Mouse (Mus musculus) forebrain, embryonic 16.5 days (tissue): Measurements from ENCODE around the gene S1pr2. TPM values are rescaled to one million over a fixed set of nuclear protein-coding genes. Genes with fewer than 3 reads are reported as not detected.

ENCODE experiments used
- ATAC-seq: fragments of 200-750 bp; cut with Nextera tagmentation; 2 replicates; pipeline ENCODE4 v1.8.0; 2017; ENCODE audit warnings: mild to moderate bottlenecking, moderate library complexity
- H3K27ac ChIP-seq: fragments of 300-500 bp; sonication (generic); 2 replicates; pipeline ENCODE4 v1.5.1; 2014; ENCODE audit warnings: low read length, control low read depth
- H3K27me3 ChIP-seq: fragments of 300-500 bp; sonication (generic); replicated peaks from 2 replicates; pipeline ENCODE4 v1.6.1; 2014; ENCODE audit warnings: low read length; ENCODE audit not compliant: control insufficient read depth, insufficient read depth
- H3K36me3 ChIP-seq: fragments of 300-500 bp; sonication (generic); 2 replicates; pipeline ENCODE4 v1.6.1; 2014; ENCODE audit not compliant: control insufficient read depth, insufficient read depth
- H3K4me1 ChIP-seq: fragments of 300-500 bp; sonication (generic); replicated peaks from 2 replicates; pipeline ENCODE4 v1.6.1; 2014; ENCODE audit warnings: low read length; ENCODE audit not compliant: control insufficient read depth, insufficient read depth
- H3K4me2 ChIP-seq: fragments of 300-500 bp; sonication (generic); 2 replicates; pipeline ENCODE4 v1.6.1; 2014; ENCODE audit warnings: mild to moderate bottlenecking, low read length, control low read depth
- H3K4me3 ChIP-seq: fragments of 300-500 bp; sonication (generic); replicated peaks from 2 replicates; pipeline ENCODE4 v1.5.1; 2014; ENCODE audit warnings: mild to moderate bottlenecking, low read length, control low read depth
- H3K9ac ChIP-seq: fragments of 300-500 bp; sonication (generic); replicated peaks from 2 replicates; pipeline ENCODE4 v1.6.1; 2014; ENCODE audit warnings: low read depth, low read length, control low read depth
- H3K9me3 ChIP-seq: fragments of 300-500 bp; sonication (generic); 2 replicates; pipeline ENCODE4 v1.6.1; 2016; ENCODE audit warnings: low read length; ENCODE audit not compliant: control insufficient read depth
- WGBS: fragments of 180-500 bp; shearing (Covaris S2); extraction: QIAGEN DNeasy Blood & Tissue Kit; methylation state at CpG from one replicate; pipeline ENCODE4 v1.1.7; 2014; 5-methylcytosine and 5-hydroxymethylcytosine counted together
- polyA plus RNA-seq: library from polyadenylated mRNA; unstranded; fragments of >200 nt; fragmentation: Nextera tagmentation; extraction: Ambion mirVana; gene quantifications from 2 replicates; pipeline ENCODE4 v1.2.1, GENCODE M21; 2015

S1pr2 gene
- polyA plus RNA-seq, 1 experiment from 2014 or later: 7.7 TPM

GRCm38 (mm10) chr9:20975431-20976215, 958 bp downstream of the S1pr2 start:
- peak overlapping the region; percentile 96 for H3K4me2 ChIP-seq
- under 1% methylated on average over 45 of the region's 45 CpGs for WGBS
- no peaks in the 10 kb centered on the region for H3K27me3 ChIP-seq
- peaks cover 21% of the 10 kb centered on the region for H3K4me1 ChIP-seq
- no peak overlapping the region for H3K27ac ChIP-seq
- H3K36me3 ChIP-seq: no peaks in the 10 kb centered on the region
- peak; percentile 56 for ATAC-seq
- H3K9me3 ChIP-seq: no peaks in the 10 kb centered on the region
- H3K9ac ChIP-seq: peak overlapping the region; percentile 73
- H3K4me3 ChIP-seq: peak overlapping the region; percentile 64

- H3K9ac ChIP-seq: no peak overlapping the region
- no peaks in the 10 kb centered on the region for H3K36me3 ChIP-seq
- no peak overlapping the region for H3K4me3 ChIP-seq
- WGBS: 52% methylated on average over 5 of the region's 6 CpGs
- H3K9me3 ChIP-seq: no peaks in the 10 kb centered on the region
- H3K27ac ChIP-seq: no peak overlapping the region
- no peak overlapping the region for H3K4me2 ChIP-seq
- ATAC-seq: no peak
- H3K4me1 ChIP-seq: peaks cover 21% of the 10 kb centered on the region
- no peaks in the 10 kb centered on the region for H3K27me3 ChIP-seq
Observed at GRCm38 (mm10) chr9:20973682-20974075, 2.9 kb downstream of the S1pr2 start.

- WGBS: 94% methylated on average over 4 of the region's 4 CpGs
- ATAC-seq: no peak
Observed at GRCm38 (mm10) chr9:20973001-20973681, 3.4 kb downstream of the S1pr2 start.

DNA sequence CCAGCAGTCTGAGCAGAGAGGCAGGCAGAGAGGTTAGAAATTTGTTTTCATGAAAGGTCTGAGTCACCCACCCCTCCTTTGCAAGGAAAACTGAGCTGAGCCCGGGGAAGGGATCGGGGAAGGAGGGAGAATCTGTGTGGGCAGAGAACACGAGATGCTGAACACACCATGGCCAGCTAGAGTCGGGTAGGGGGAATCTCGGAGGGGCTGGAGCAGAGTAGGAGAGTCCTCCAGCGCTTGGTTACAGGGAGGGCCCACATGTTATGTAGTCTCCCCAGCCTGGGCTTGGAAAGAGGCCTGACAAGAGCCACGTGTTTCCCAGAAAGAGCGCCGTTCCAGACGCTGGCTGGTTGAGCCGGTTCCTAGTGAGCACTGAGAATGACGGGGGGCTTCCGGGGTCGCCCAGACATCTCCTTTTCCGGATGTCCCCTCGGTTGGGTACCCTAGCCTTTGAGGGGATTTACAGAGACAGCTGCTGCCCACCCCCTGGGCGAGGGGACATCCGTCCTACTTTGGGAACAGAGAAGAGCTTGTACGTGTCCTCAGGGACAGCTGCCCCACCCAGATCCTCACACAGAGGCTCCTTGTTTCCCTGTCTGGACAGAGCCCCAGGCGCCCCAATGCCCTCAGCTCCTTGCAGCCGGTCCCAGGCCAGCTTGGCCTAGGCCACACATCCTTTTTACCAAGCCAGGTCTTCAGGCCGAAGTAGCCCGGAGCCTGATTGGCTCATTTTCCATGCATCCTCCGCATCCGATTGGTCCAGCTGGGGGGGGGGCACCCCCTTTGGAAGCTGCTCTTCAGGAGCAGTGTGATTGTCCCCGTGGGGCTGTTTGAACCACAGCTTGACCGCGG, 4.2 kb downstream of the S1pr2 start:
- no peak overlapping the region for H3K4me2 ChIP-seq
- peak overlapping the region; percentile 42 for H3K9ac ChIP-seq
- H3K9me3 ChIP-seq: no peaks in the 10 kb centered on the region
- H3K27ac ChIP-seq: no peak overlapping the region
- peaks cover 21% of the 10 kb centered on the region for H3K4me1 ChIP-seq
- no peak overlapping the region for H3K4me3 ChIP-seq
- H3K27me3 ChIP-seq: no peaks in the 10 kb centered on the region
- no peaks in the 10 kb centered on the region for H3K36me3 ChIP-seq
- WGBS: 43% methylated on average over 28 of the region's 28 CpGs
- peak; percentile 29; the same call in 1 of the 2 replicates for ATAC-seq

More at GRCm38 (mm10) chr9:20973001-20973681, 3.4 kb downstream of the S1pr2 start:
- Histone ChIP-seq H3K27ac (no peak overlapping the region), H3K27me3 (no peaks in the 10 kb centered on the region), H3K4me3 (no peak overlapping the region), H3K4me1 (peaks cover 21% of the 10 kb centered on the region), H3K4me2 (no peak overlapping the region), H3K36me3 (no peaks in the 10 kb centered on the region), H3K9ac (no peak overlapping the region), H3K9me3 (no peaks in the 10 kb centered on the region)

DNA sequence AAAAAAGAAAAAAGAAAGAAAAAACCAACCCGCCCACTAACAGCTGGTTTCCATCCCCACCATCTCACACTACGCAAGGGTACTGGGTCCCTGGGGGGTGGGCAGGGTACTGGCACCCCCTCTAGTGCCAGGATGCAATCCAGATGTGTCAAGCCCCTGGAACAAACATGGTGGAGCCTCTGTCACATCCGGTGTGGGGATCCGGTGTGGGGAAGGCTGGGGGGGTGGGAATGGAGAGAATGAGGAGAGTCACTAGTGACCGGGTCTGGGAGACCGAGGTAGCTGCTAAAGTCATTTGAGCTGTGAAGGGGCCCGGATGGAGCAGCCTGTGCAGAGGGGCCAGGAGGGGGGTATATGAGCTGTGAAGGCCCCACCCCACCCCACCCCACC, 4.8 kb downstream of the S1pr2 start:
- peaks cover 21% of the 10 kb centered on the region for H3K4me1 ChIP-seq
- WGBS: 84% methylated on average over 7 of the region's 7 CpGs
- H3K9ac ChIP-seq: no peak overlapping the region
- no peaks in the 10 kb centered on the region for H3K27me3 ChIP-seq
- no peak for ATAC-seq
- H3K4me3 ChIP-seq: no peak overlapping the region
- H3K9me3 ChIP-seq: no peaks in the 10 kb centered on the region
- no peaks in the 10 kb centered on the region for H3K36me3 ChIP-seq
- no peak overlapping the region for H3K4me2 ChIP-seq
- H3K27ac ChIP-seq: no peak overlapping the region

GRCm38 (mm10) chr9:20966747-20967146, 9.8 kb downstream of the S1pr2 start:
- Histone ChIP-seq H3K9ac (0 out of 2 replicates have a peak overlapping the region, but pooled peaks have one; percentile 12), H3K4me3 (no peak overlapping the region), H3K27ac (no peak overlapping the region), H3K9me3 (no peaks in the 10 kb centered on the region), H3K4me2 (no peak overlapping the region), H3K27me3 (no peaks in the 10 kb centered on the region), H3K36me3 (no peaks in the 10 kb centered on the region), H3K4me1 (no peaks in the 10 kb centered on the region)
- no peak for ATAC-seq
- WGBS: 83% methylated on average over 5 of the region's 5 CpGs

- 80% methylated on average over 3 of the region's 3 CpGs for WGBS
Observed at GRCm38 (mm10) chr9:20966008-20966407, 10.6 kb downstream of the S1pr2 start.

DNA sequence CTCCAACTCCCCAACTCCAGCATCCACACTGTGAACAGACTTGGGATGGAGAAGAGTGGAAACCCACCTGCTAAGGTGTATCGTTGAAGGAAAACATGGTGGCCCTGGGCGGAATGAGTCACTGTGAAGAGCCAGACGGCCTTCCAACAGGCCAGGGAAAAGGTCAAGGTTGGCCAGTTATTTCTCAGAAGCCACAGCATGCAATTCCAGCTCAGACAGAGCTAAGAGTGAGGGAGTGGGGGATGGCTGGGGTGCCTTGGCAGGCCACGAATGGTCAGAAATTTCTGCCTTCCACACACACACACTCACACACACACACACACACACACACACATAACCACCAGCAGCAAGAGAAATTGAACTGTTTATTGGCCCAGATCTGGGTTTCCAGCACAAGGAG, 11.0 kb downstream of the S1pr2 start:
- ATAC-seq: no peak
- Histone ChIP-seq H3K36me3 (no peaks in the 10 kb centered on the region), H3K4me2 (no peak overlapping the region), H3K4me3 (no peak overlapping the region), H3K27me3 (no peaks in the 10 kb centered on the region), H3K4me1 (no peaks in the 10 kb centered on the region), H3K27ac (no peak overlapping the region), H3K9me3 (no peaks in the 10 kb centered on the region), H3K9ac (no peak overlapping the region)
- WGBS: 89% methylated on average over 4 of the region's 4 CpGs

More at GRCm38 (mm10) chr9:20966008-20966407, 10.6 kb downstream of the S1pr2 start:
- no peaks in the 10 kb centered on the region for H3K27me3 ChIP-seq
- no peaks in the 10 kb centered on the region for H3K36me3 ChIP-seq
- no peaks in the 10 kb centered on the region for H3K9me3 ChIP-seq
- H3K9ac ChIP-seq: no peak overlapping the region
- H3K4me3 ChIP-seq: no peak overlapping the region
- H3K4me2 ChIP-seq: no peak overlapping the region
- no peaks in the 10 kb centered on the region for H3K4me1 ChIP-seq
- no peak overlapping the region for H3K27ac ChIP-seq
- ATAC-seq: no peak

DNA sequence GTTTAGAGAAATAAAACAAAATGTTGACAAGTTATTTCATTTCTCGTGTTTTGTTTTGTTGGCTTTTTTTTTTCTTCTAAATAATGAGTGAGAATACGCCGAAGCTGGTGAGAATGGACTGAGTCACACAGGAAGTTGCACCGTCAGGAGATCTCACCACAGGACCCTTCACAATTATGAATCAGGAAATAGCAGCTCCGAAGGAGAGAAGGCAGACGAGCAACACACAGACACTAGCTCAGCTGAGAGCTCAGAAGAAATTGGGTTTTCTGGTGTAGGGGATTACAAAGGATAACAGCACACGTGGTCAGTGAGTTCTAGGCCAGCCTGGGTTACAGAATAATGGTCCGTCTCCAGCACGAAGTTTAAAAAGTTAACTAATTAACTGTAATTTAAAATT, 15.0 kb downstream of the S1pr2 start:
- ATAC-seq: no peak
- WGBS: 77% methylated on average over 9 of the region's 9 CpGs

More for the DNA sequence above, 15.0 kb downstream of the S1pr2 start:
- Histone ChIP-seq H3K27me3 (0 out of 2 replicates have a peak, but pooled peaks cover 3% of the 10 kb centered on the region), H3K4me1 (no peaks in the 10 kb centered on the region), H3K9ac (no peak overlapping the region), H3K27ac (no peak overlapping the region), H3K36me3 (no peaks in the 10 kb centered on the region), H3K4me3 (no peak overlapping the region), H3K9me3 (no peaks in the 10 kb centered on the region), H3K4me2 (no peak overlapping the region)
